Mouse (Mus musculus): ENCODE data around the gene Sdc4.

DNA sequence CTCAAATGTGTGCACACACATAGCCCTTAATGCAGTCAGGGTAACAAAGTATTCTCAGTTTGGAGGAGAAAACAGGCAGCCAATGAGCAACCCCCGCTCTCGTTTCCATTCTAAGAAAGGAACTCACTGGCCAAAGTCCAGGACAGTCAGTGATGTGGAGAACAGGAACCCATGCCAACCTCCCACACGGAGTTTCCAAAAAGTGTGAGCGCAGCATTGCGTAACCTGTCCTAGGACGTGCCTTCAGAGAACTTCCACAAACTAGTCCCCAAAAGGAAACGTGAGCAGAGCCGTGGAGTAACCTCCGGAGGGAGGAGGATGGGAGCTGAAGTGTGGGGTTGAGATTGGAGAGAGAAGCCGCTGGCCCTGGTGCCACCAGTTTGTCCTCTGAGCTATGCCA, 11.2 kb upstream of the Sdc4 start:
- no peak for TF ChIP-seq GATA1 (IDR thresholded peaks at IDR 0.05; ENCODE audit: borderline replicate concordance, low read length)
- TF ChIP-seq FLI1 (IDR thresholded peaks at IDR 0.05; ENCODE audit: low read length), result no peak

Data from megakaryocyte, embryonic 14.5 days (primary cell).